Mouse (Mus musculus): ENCODE measurements around the gene Nxn.

- TF ChIP-seq POLR2A (IDR thresholded peaks at IDR 0.05; ENCODE audit: control insufficient read depth, extremely low read depth, insufficient read depth, low read length, poor library complexity): no peak
- no peak for TF ChIP-seq CTCF (IDR thresholded peaks at IDR 0.05; ENCODE audit: borderline replicate concordance, control insufficient read depth, extremely low read depth, insufficient read depth, low read length, poor library complexity)
Observed at GRCm38 (mm10) chr11:76216681-76217389, 182.1 kb downstream of the Nxn start.

Measured in thymus, adult 2 months (tissue).